Mouse (Mus musculus) left cerebral cortex, adult 8-10 months (tissue): ENCODE measurements around the gene Col6a1. TPM values are rescaled to one million over a fixed set of nuclear protein-coding genes. Genes with fewer than 3 reads are reported as not detected.
A peak's percentile ranks its signal among the peaks of the same experiment; 100 is the strongest.

Experiments used
- DNase-seq, 2 experiments: peaks; one replicate each; pipeline ENCODE4 v3.0.0; 2022; ENCODE audit warnings: low spot score in 2 of 2
- total RNA-seq, 4 experiments: library from RNA; stranded (reverse); gene quantifications; 2 replicates each; pipeline ENCODE4 v1.2.4; 2022

Col6a1 gene
- 10 to 100 TPM; 48.8 to 56.0 (median 51.9) TPM for total RNA-seq

- no peak for DNase-seq
These were observed at the start of gene Col6a1 for GRCm38 (mm10) chr10:76725682-76726285. Col6a1 (minus strand) TSS chr10:76726168.

GRCm38 (mm10) chr10:76771624-76772023 is 45.7 kb upstream of the Col6a1 start:
- no peak for DNase-seq

- no peak for DNase-seq
These were observed 45.1 kb upstream of the Col6a1 start for GRCm38 (mm10) chr10:76771086-76771485.

- DNase-seq, result no peak
These were observed 43.6 kb upstream of the Col6a1 start for GRCm38 (mm10) chr10:76769581-76769980.

- DNase-seq, result no peak
These were observed 40.2 kb upstream of the Col6a1 start for GRCm38 (mm10) chr10:76766196-76766595.

GRCm38 (mm10) chr10:76764927-76765326 is 39.0 kb upstream of the Col6a1 start:
- DNase-seq, result no peak

GRCm38 (mm10) chr10:76763016-76763415 is 37.0 kb upstream of the Col6a1 start:
- DNase-seq, result no peak

- no peak for DNase-seq
These were observed 36.4 kb upstream of the Col6a1 start for GRCm38 (mm10) chr10:76762411-76762810.

GRCm38 (mm10) chr10:76759878-76760277 is 33.9 kb upstream of the Col6a1 start:
- no peak for DNase-seq

- no peak for DNase-seq
These were observed 27.7 kb upstream of the Col6a1 start for GRCm38 (mm10) chr10:76753640-76754039.

GRCm38 (mm10) chr10:76744267-76744666 is 18.3 kb upstream of the Col6a1 start:
- peak in 1 of 2 experiments; percentile 81 for DNase-seq

- no peak for DNase-seq
These were observed 10.8 kb upstream of the Col6a1 start for GRCm38 (mm10) chr10:76736764-76737163.

- DNase-seq, result peak in 1 of 2 experiments; percentile 79
These were observed 9.0 kb upstream of the Col6a1 start for GRCm38 (mm10) chr10:76734979-76735378.

- no peak for DNase-seq
These were observed 7.7 kb upstream of the Col6a1 start for GRCm38 (mm10) chr10:76733677-76734068.

- DNase-seq, result peak in 1 of 2 experiments; percentile 65
These were observed 7.1 kb upstream of the Col6a1 start for GRCm38 (mm10) chr10:76732881-76733676.

- DNase-seq, result no peak
These were observed 6.4 kb upstream of the Col6a1 start for GRCm38 (mm10) chr10:76732391-76732790.

GRCm38 (mm10) chr10:76731621-76732239 is 5.8 kb upstream of the Col6a1 start:
- no peak for DNase-seq

- peak in 1 of 2 experiments; percentile 75 for DNase-seq
These were observed 4.0 kb upstream of the Col6a1 start for GRCm38 (mm10) chr10:76729631-76730620.

GRCm38 (mm10) chr10:76728369-76728768 is 2.4 kb upstream of the Col6a1 start:
- DNase-seq, result no peak

- no peak for DNase-seq
These were observed 1.3 kb upstream of the Col6a1 start for GRCm38 (mm10) chr10:76727301-76727700.

GRCm38 (mm10) chr10:76726866-76727265 is 898 bp upstream of the Col6a1 start:
- DNase-seq, result no peak
